Mouse (Mus musculus): ENCODE data around the gene Grhl1. TPM values are rescaled to one million over a fixed set of nuclear protein-coding genes. Genes with fewer than 3 reads are reported as not detected.
"Not testable (repeated sequence)": the region's sequence is repeated elsewhere in the genome, so short reads cannot be mapped to it uniquely, and the experiment has no call there.

Grhl1 gene
- polyA plus RNA-seq, 1 experiment = 1.6 TPM

GRCm38 (mm10) chr12:24630220-24630619 lies 58.1 kb downstream of the Grhl1 start:
- DNase-seq = peak; percentile 32
- Histone ChIP-seq H3K36me3 (ENCODE audit: control insufficient read depth, insufficient read depth, low read length) (no peaks in the 10 kb centered on the region), H3K4me1 (replicated peaks; ENCODE audit: control insufficient read depth, insufficient read depth, low read length) (peaks cover 2% of the 10 kb centered on the region; the same call in 1 of the 2 replicates), H3K27me3 (ENCODE audit: control insufficient read depth, insufficient read depth, low read length) (no peaks in the 10 kb centered on the region), H3K4me3 (ENCODE audit: control insufficient read depth, insufficient read depth, low read length) (no peak overlapping the region), H3K27ac (ENCODE audit: control insufficient read depth, insufficient read depth, low read length) (no peak overlapping the region)
- 48% methylated on average over 1 of the region's 1 CpGs for WGBS
- TF ChIP-seq POLR2A (IDR thresholded peaks at IDR 0.05; ENCODE audit: control insufficient read depth, extremely low read depth, insufficient read depth, low read length, poor library complexity) (no peak), CTCF (IDR thresholded peaks at IDR 0.05; ENCODE audit: borderline replicate concordance, control insufficient read depth, extremely low read depth, insufficient read depth, low read length, poor library complexity) (no peak)

GRCm38 (mm10) chr12:24632404-24632803 lies 60.3 kb downstream of the Grhl1 start:
- TF ChIP-seq POLR2A (IDR thresholded peaks at IDR 0.05; ENCODE audit: control insufficient read depth, extremely low read depth, insufficient read depth, low read length, poor library complexity) (no peak), CTCF (IDR thresholded peaks at IDR 0.05; ENCODE audit: borderline replicate concordance, control insufficient read depth, extremely low read depth, insufficient read depth, low read length, poor library complexity) (no peak)
- H3K36me3 ChIP-seq (ENCODE audit: control insufficient read depth, insufficient read depth, low read length) = no peaks in the 10 kb centered on the region
- H3K4me1 ChIP-seq (replicated peaks; ENCODE audit: control insufficient read depth, insufficient read depth, low read length) = peaks cover 2% of the 10 kb centered on the region; the same call in 1 of the 2 replicates
- no peak overlapping the region for H3K27ac ChIP-seq (ENCODE audit: control insufficient read depth, insufficient read depth, low read length)
- no peaks in the 10 kb centered on the region for H3K27me3 ChIP-seq (ENCODE audit: control insufficient read depth, insufficient read depth, low read length)
- no peak for DNase-seq
- WGBS = 80% methylated on average over 4 of the region's 4 CpGs
- no peak overlapping the region for H3K4me3 ChIP-seq (ENCODE audit: control insufficient read depth, insufficient read depth, low read length)

DNA sequence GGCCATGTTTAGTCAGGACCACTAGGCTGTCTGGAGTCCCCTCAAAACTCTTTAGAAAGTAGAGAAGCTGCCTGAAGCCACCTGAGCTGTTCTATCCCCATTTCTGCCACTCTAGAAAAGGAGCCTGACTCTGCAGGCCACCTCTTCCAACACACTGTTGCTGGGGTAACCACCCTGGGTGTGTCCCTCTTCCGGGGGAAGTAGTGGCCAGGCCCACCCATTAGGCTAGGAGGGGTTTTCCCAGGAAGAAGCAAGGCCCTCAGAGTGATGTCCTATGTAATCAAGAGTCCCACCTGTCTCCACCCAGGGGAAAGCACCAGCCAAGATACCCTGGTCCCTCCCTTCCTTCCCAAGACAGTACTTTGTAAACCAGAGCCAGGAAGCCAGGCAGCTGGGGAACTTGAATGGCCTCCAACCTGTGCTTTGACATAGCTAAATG lies 61.7 kb downstream of the Grhl1 start:
- 20% methylated on average over 1 of the region's 1 CpGs for WGBS
- Histone ChIP-seq H3K4me3 (ENCODE audit: control insufficient read depth, insufficient read depth, low read length) (no peak overlapping the region), H3K27me3 (ENCODE audit: control insufficient read depth, insufficient read depth, low read length) (no peaks in the 10 kb centered on the region), H3K4me1 (replicated peaks; ENCODE audit: control insufficient read depth, insufficient read depth, low read length) (peaks cover 2% of the 10 kb centered on the region; the same call in 1 of the 2 replicates), H3K36me3 (ENCODE audit: control insufficient read depth, insufficient read depth, low read length) (no peaks in the 10 kb centered on the region), H3K27ac (ENCODE audit: control insufficient read depth, insufficient read depth, low read length) (no peak overlapping the region)
- no peak for TF ChIP-seq CTCF (IDR thresholded peaks at IDR 0.05; ENCODE audit: borderline replicate concordance, control insufficient read depth, extremely low read depth, insufficient read depth, low read length, poor library complexity)
- no peak for TF ChIP-seq POLR2A (IDR thresholded peaks at IDR 0.05; ENCODE audit: control insufficient read depth, extremely low read depth, insufficient read depth, low read length, poor library complexity)
- DNase-seq = no peak

- TF ChIP-seq POLR2A (IDR thresholded peaks at IDR 0.05; ENCODE audit: control insufficient read depth, extremely low read depth, insufficient read depth, low read length, poor library complexity) (no peak), CTCF (IDR thresholded peaks at IDR 0.05; ENCODE audit: borderline replicate concordance, control insufficient read depth, extremely low read depth, insufficient read depth, low read length, poor library complexity) (no peak)
- Histone ChIP-seq H3K36me3 (ENCODE audit: control insufficient read depth, insufficient read depth, low read length) (no peaks in the 10 kb centered on the region), H3K4me3 (ENCODE audit: control insufficient read depth, insufficient read depth, low read length) (no peak overlapping the region), H3K4me1 (replicated peaks; ENCODE audit: control insufficient read depth, insufficient read depth, low read length) (peaks cover 2% of the 10 kb centered on the region; the same call in 1 of the 2 replicates), H3K27me3 (ENCODE audit: control insufficient read depth, insufficient read depth, low read length) (no peaks in the 10 kb centered on the region), H3K27ac (ENCODE audit: control insufficient read depth, insufficient read depth, low read length) (no peak overlapping the region)
- DNase-seq = no peak
- WGBS = 66% methylated on average over 4 of the region's 4 CpGs
Observed at GRCm38 (mm10) chr12:24634212-24634611, 62.1 kb downstream of the Grhl1 start.

DNA sequence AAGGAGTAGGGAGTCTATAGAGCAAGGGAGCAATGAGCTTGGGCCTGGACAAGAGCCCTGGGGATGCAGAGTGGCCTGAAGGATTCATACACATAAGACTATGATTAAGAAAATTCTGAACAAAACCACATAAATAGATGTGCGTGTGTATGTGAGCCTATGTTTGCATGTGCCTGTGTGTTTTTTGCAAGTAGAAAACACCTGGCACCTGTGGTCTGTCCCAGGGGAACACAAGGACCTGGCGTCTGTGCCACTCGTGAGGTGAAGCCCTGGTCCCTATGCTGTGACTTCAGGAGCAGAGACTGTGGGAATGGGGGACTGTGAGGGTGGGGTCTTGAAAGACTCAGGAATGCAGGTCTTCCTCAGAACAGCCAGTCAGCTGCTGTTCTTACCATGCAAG lies 62.6 kb downstream of the Grhl1 start:
- WGBS = 84% methylated on average over 3 of the region's 3 CpGs
- DNase-seq = no peak
- Histone ChIP-seq H3K27ac (ENCODE audit: control insufficient read depth, insufficient read depth, low read length) (no peak overlapping the region), H3K36me3 (ENCODE audit: control insufficient read depth, insufficient read depth, low read length) (no peaks in the 10 kb centered on the region), H3K4me1 (replicated peaks; ENCODE audit: control insufficient read depth, insufficient read depth, low read length) (peaks cover 2% of the 10 kb centered on the region; the same call in 1 of the 2 replicates), H3K4me3 (ENCODE audit: control insufficient read depth, insufficient read depth, low read length) (no peak overlapping the region), H3K27me3 (ENCODE audit: control insufficient read depth, insufficient read depth, low read length) (no peaks in the 10 kb centered on the region)
- TF ChIP-seq CTCF (IDR thresholded peaks at IDR 0.05; ENCODE audit: borderline replicate concordance, control insufficient read depth, extremely low read depth, insufficient read depth, low read length, poor library complexity) (no peak), POLR2A (IDR thresholded peaks at IDR 0.05; ENCODE audit: control insufficient read depth, extremely low read depth, insufficient read depth, low read length, poor library complexity) (no peak)

DNA sequence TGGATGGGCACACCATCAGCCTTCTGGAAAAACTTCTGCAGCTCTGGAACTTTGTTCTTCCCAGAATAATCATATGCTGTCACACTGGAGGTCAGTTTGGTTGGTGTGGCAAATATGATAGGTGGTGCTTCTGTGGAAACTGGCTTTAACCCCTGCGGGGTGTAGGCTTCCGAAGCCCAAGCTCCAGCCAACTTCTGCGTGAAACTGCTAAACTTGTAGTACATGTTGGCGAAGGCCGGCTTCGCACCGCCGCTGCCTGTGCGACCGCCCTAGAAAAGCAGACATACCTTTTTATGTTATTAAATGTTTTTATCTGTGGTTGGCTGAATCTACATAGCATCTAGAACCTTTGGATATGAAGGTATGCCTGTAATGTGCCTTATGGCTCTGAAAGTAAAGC lies 66.7 kb downstream of the Grhl1 start:
- WGBS = 98% methylated on average over 10 of the region's 10 CpGs
- not testable (repeated sequence) for H3K27ac ChIP-seq (ENCODE audit: control insufficient read depth, insufficient read depth, low read length); DNase-seq; H3K36me3 ChIP-seq (ENCODE audit: control insufficient read depth, insufficient read depth, low read length); H3K27me3 ChIP-seq (ENCODE audit: control insufficient read depth, insufficient read depth, low read length); H3K4me1 ChIP-seq (replicated peaks; ENCODE audit: control insufficient read depth, insufficient read depth, low read length); H3K4me3 ChIP-seq (ENCODE audit: control insufficient read depth, insufficient read depth, low read length)

DNA sequence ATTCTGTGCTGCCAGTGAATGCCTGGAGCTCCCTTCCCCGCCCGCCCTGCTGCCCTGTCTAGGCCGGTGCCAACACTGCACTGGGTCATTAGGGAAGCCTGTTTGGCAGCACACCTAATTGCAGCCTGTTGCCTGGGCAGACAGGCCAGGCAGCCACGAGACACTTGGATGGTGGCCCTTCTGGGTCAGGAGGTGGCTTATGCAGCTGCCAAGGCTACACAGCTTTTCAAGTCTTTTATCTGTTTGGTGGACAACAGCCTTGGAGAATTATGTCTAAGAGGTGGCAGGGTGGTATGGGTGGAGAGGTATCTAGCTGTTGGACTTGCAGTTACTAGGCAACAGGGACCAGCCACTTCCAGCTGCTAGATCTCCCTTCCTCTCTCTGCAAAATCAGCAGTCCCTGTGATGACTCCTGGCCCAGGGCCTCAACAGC lies 70.3 kb downstream of the Grhl1 start:
- H3K36me3 ChIP-seq (ENCODE audit: control insufficient read depth, insufficient read depth, low read length) = no peaks in the 10 kb centered on the region
- no peak overlapping the region for H3K27ac ChIP-seq (ENCODE audit: control insufficient read depth, insufficient read depth, low read length)
- no peak for TF ChIP-seq POLR2A (IDR thresholded peaks at IDR 0.05; ENCODE audit: control insufficient read depth, extremely low read depth, insufficient read depth, low read length, poor library complexity)
- TF ChIP-seq CTCF (IDR thresholded peaks at IDR 0.05; ENCODE audit: borderline replicate concordance, control insufficient read depth, extremely low read depth, insufficient read depth, low read length, poor library complexity) = no peak
- no peak overlapping the region for H3K4me3 ChIP-seq (ENCODE audit: control insufficient read depth, insufficient read depth, low read length)
- WGBS = 86% methylated on average over 4 of the region's 4 CpGs
- no peaks in the 10 kb centered on the region for H3K27me3 ChIP-seq (ENCODE audit: control insufficient read depth, insufficient read depth, low read length)
- DNase-seq = no peak
- H3K4me1 ChIP-seq (replicated peaks; ENCODE audit: control insufficient read depth, insufficient read depth, low read length) = 0 out of 2 replicates have a peak, but pooled peaks cover 2% of the 10 kb centered on the region
